Mouse (Mus musculus) liver, embryonic 14 days (tissue): ENCODE measurements around the gene Cfap73. TPM values are rescaled to one million over a fixed set of nuclear protein-coding genes. Genes with fewer than 3 reads are reported as not detected.

Experiments
- polyA plus RNA-seq: library from polyadenylated mRNA; depleted of rRNA; stranded (reverse); fragments of >200 nt; gene quantifications from 2 replicates; pipeline ENCODE4 v1.2.3, GENCODE M21; 2012; rRNA removed

Cfap73 gene
- polyA plus RNA-seq, result not detected in 2 replicates

GRCm38 (mm10) chr5:120634131-120634530 is at the start of gene Cfap73:
Gene Cfap73, minus strand, starts transcription at chr5:120634235.

GRCm38 (mm10) chr5:120648569-120649373 is 14.7 kb upstream of the Cfap73 start, which contains the start of gene Rasal1:
Gene Rasal1, plus strand, starts transcription at chr5:120648812.

GRCm38 (mm10) chr5:120612442-120612821 is 21.6 kb downstream of the Cfap73 start, which contains the start of the genes Rita1 and Ddx54:
Gene Rita1, minus strand, starts transcription at chr5:120612589.
Gene Ddx54, plus strand, starts transcription at chr5:120612739.

GRCm38 (mm10) chr5:120588569-120589094 is 45.4 kb downstream of the Cfap73 start, which contains the start of the genes Tpcn1 and Iqcd:
Gene Tpcn1, minus strand, starts transcription at chr5:120588673.
Gene Iqcd, plus strand, starts transcription at chr5:120589016.

Other genes starting within 250 kb of the Cfap73 start
- not detected in 2 replicates for gene Lhx5, start 202.5 kb downstream of the Cfap73 start, polyA plus RNA-seq
- 0.88 and 0.89 TPM in 2 replicates for gene Sdsl, start 161.4 kb downstream of the Cfap73 start, polyA plus RNA-seq
- gene Sds, start 157.7 kb downstream of the Cfap73 start, polyA plus RNA-seq, result 0.25 and 0.36 TPM in 2 replicates
- 3.5 and 4.3 TPM in 2 replicates for gene Plbd2, start 130.6 kb downstream of the Cfap73 start, polyA plus RNA-seq
- gene Slc8b1, start 123.1 kb downstream of the Cfap73 start, polyA plus RNA-seq, result 4.6 and 5.9 TPM in 2 replicates
- 15.0 and 18.2 TPM in 2 replicates for gene Tpcn1, start 45.6 kb downstream of the Cfap73 start, polyA plus RNA-seq
- 2.0 and 2.3 TPM in 2 replicates for gene Iqcd, start 45.2 kb downstream of the Cfap73 start, polyA plus RNA-seq
- 4.2 and 5.6 TPM in 2 replicates for gene Rita1, start 21.6 kb downstream of the Cfap73 start, polyA plus RNA-seq
- gene Ddx54, start 21.5 kb downstream of the Cfap73 start, polyA plus RNA-seq, result 12.0 and 12.6 TPM in 2 replicates
- gene Rasal1, start 14.6 kb upstream of the Cfap73 start, polyA plus RNA-seq, result 0.07 and 0.08 TPM in 2 replicates
- 0.03 and 0.15 TPM in 2 replicates for gene Dtx1, start 77.7 kb upstream of the Cfap73 start, polyA plus RNA-seq
- 1.3 and 2.1 TPM in 2 replicates for gene Oas2, start 115.6 kb upstream of the Cfap73 start, polyA plus RNA-seq
- gene Oas3, start 143.4 kb upstream of the Cfap73 start, polyA plus RNA-seq, result 0.19 and 1.0 TPM in 2 replicates
- gene Oas1e, start 161.3 kb upstream of the Cfap73 start, polyA plus RNA-seq, result 0.01 TPM in 1 of 2 replicates, not detected in the other
- gene Oas1c, start 178.3 kb upstream of the Cfap73 start, polyA plus RNA-seq, result 0.15 and 0.44 TPM in 2 replicates
- not detected in 2 replicates for gene Oas1f, start 213.1 kb upstream of the Cfap73 start, polyA plus RNA-seq
- gene Oas1h, start 227.2 kb upstream of the Cfap73 start, polyA plus RNA-seq, result not detected in 2 replicates